ENCODE assay signal across 8 mouse cellular contexts in the genomic region with DNA sequence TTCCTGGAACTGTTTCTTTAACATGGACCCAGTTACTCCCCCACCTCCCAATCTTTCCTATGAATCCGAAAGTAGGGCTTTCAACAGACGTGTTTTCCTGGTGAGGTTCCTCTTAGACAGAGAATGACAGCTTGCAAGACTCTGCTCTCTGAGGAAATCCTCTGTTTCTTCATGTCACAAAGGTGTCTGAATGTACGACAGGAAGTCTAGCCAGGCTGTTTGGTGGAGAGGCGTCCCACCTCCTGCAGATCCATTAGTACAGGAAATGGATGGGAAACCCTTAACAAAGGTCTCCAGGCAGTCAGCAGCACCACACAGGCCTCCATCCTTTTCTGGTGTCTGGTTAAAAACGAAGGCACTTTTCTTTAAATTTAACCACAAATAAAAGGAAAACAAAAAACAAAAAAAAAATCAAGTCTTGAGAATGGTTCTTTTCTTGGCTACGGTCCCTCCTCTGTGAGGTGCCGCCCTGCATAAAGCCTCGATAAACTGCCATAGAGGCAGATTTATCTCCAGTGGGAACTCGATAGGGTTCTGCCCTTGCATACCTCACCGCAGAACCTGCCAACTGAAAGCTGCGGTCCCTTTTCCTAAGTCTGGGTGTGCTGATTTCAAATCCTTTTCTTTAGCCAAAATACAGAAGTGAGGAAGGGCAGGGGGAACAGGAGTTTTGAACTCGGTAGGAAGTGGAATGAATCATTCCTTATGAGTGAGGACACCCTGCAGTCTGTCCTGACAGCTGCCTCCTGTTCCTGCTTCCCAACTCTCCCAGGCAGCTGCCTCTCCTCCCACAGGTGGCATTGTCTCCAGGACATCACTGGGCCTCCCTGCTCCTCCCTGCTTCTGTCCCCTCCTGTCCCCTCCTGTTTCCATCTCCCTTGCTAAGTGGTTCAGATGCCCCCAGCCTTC. TPM values are rescaled to one million over a fixed set of nuclear protein-coding genes. Genes with fewer than 3 reads are reported as not detected.
A peak's percentile ranks its signal among the peaks of the same experiment; 100 is the strongest.
DNase-seq lines count a peak whose midpoint lies in the region; ATAC-seq and TF ChIP-seq lines count a peak whose summit lies in the region.

No protein-coding gene starts in this region.

- H3K9me3 ChIP-seq in erythroblast, embryonic 14.5 days (ENCODE audit: control insufficient read depth, low read length), result no peaks in the 10 kb centered on the region

- TF ChIP-seq EP300 in heart, adult 2 months (IDR thresholded peaks at IDR 0.05; ENCODE audit: insufficient read depth, low read depth, low read length), result no peak

- peak overlapping the region; percentile 90 for H3K27ac ChIP-seq in heart, adult 2 months

- H3K4me1 ChIP-seq in erythroblast, embryonic 14.5 days (ENCODE audit: control insufficient read depth), result peaks cover 15% of the 10 kb centered on the region
- peaks cover 21% of the 10 kb centered on the region for H3K4me1 ChIP-seq in heart, adult 2 months (ENCODE audit: control insufficient read depth, insufficient read depth, low read length)

- 0 out of 2 replicates have a peak, but pooled peaks have one; percentile 20 for TF ChIP-seq POLR2A in heart, adult 2 months (IDR thresholded peaks at IDR 0.05; ENCODE audit: insufficient read depth, low read depth, low read length)

- peak overlapping the region; percentile 65 for H3K4me3 ChIP-seq in erythroblast, embryonic 14.5 days (replicated peaks)
- peak overlapping the region; percentile 68 for H3K4me3 ChIP-seq in heart, adult 2 months

- WGBS in heart, adult 2 months, result under 1% methylated on average over 12 of the region's 12 CpGs

- no peak for TF ChIP-seq CTCF in heart, adult 2 months (IDR thresholded peaks at IDR 0.05)

- peak; percentile 92 for DNase-seq in R1 (ENCODE audit: low read depth, low spot score)
- DNase-seq in heart, adult 2 months, result peak; percentile 30 to 40
- peak; percentile 24 to 28 for DNase-seq in kidney, adult 8-10 months
- peak; percentile 30 for DNase-seq in lung, postnatal 14 days
- DNase-seq in splenic B cell, adult 2 months (ENCODE audit: low read depth, low spot score), result peak; percentile 20
- DNase-seq in left cerebral cortex, postnatal 36 days (ENCODE audit: low spot score in 2 of 2), result no peak

- peaks cover 9% of the 10 kb centered on the region for H3K27me3 ChIP-seq in erythroblast, embryonic 14.5 days (ENCODE audit: control insufficient read depth)
- no peaks in the 10 kb centered on the region for H3K27me3 ChIP-seq in heart, adult 2 months (ENCODE audit: control insufficient read depth, insufficient read depth, low read length)
- no peaks in the 10 kb centered on the region for H3K27me3 ChIP-seq in splenic B cell, adult 2 months (ENCODE audit: control insufficient read depth, insufficient read depth, low read length, poor library complexity, severe bottlenecking)

- no peak for ATAC-seq in erythroblast, adult 5-6 weeks (replicated peaks; ENCODE audit: low FRiP score, poor library complexity, severe bottlenecking)

- H3K9ac ChIP-seq in heart, adult 2 months (ENCODE audit: low read depth, low read length), result peak overlapping the region; percentile 60

- intact Hi-C loops in heart, adult 2 months (cut with DNase I), result loop anchor here (5.0 kb wide), 3 partner anchors 80 to 230 kb away; partner anchors contain the start of genes Alad, Cdc26 and Prpf4
- intact Hi-C loops in left cerebral cortex, postnatal 36 days (cut with DNase I), result loop anchor here (2.0 kb wide), 1 partner anchor 78 kb away; no protein-coding TSS in a partner anchor

- no peaks in the 10 kb centered on the region for H3K36me3 ChIP-seq in erythroblast, embryonic 14.5 days (ENCODE audit: control insufficient read depth)
- H3K36me3 ChIP-seq in heart, adult 2 months (ENCODE audit: control insufficient read depth, insufficient read depth, low read length), result no peaks in the 10 kb centered on the region
- 0 out of 2 replicates have a peak, but pooled peaks cover 1% of the 10 kb centered on the region for H3K36me3 ChIP-seq in splenic B cell, adult 2 months (ENCODE audit: control insufficient read depth, insufficient read depth, low read length, poor library complexity, severe bottlenecking)

- H3K79me2 ChIP-seq in heart, adult 2 months (replicated peaks; ENCODE audit: control insufficient read depth, insufficient read depth, low read length), result no peaks in the 10 kb centered on the region; the same call in 1 of the 2 replicates

RNA-seq across cellular contexts. Expression of gene Slc31a2, which starts 24.9 kb away (rescaled TPM):
- not detected in 2 replicates for polyA plus RNA-seq in erythroblast, embryonic 14.5 days (2012)
- total RNA-seq in erythroblast, adult 5-6 weeks (2015; ENCODE audit: low replicate concordance), result 15.0 and 24.4 TPM in 2 replicates
- 8.8 and 13.6 TPM in 2 replicates for total RNA-seq in erythroblast, adult 5-6 weeks (2017; ENCODE audit: low replicate concordance)
- 10 to 100 TPM; 19.9 to 22.9 TPM for total RNA-seq in heart, adult 2 months (2021)
- polyA plus RNA-seq in heart, adult 2 months (2012; rRNA removed), result 19.1 and 27.8 TPM in 2 replicates
- total RNA-seq in left cerebral cortex, postnatal 36 days (2021), result 1 to 10 TPM; 6.7 to 8.7 TPM

RNA-seq across cellular contexts. Expression of gene Zfp37, which starts 56.4 kb away (rescaled TPM):
- not detected in 2 replicates for polyA plus RNA-seq in erythroblast, embryonic 14.5 days (2012)
- total RNA-seq in erythroblast, adult 5-6 weeks (2015; ENCODE audit: low replicate concordance), result not detected in 2 replicates
- not detected in 2 replicates for total RNA-seq in erythroblast, adult 5-6 weeks (2017; ENCODE audit: low replicate concordance)
- total RNA-seq in heart, adult 2 months (2021), result 1 to 10 TPM; 1.5 to 2.0 TPM
- polyA plus RNA-seq in heart, adult 2 months (2012; rRNA removed), result 0.25 and 0.88 TPM in 2 replicates
- 10 to 100 TPM; 22.0 to 22.2 TPM for total RNA-seq in left cerebral cortex, postnatal 36 days (2021)

Comparison
In these comparisons a context has a peak if more than half of its experiments do, and no peak if none do; other contexts are left out.
1. DNase-seq: peak in R1 (single experiment), heart, adult 2 months (2 of 2), kidney, adult 8-10 months (2 of 2), lung, postnatal 14 days (single experiment) and splenic B cell, adult 2 months (single experiment); none in left cerebral cortex, postnatal 36 days (0 of 2).
2. RNA of gene Zfp37, which starts 56.4 kb away (total RNA-seq): 22.0 to 22.2 TPM in left cerebral cortex, postnatal 36 days; 1.5 to 2.0 TPM in heart, adult 2 months and not detected in erythroblast, adult 5-6 weeks; every median in the first group is over 4 times any median in the second.